17 mouse cellular contexts compared by ENCODE assay signal in genomic region chr17:11029348-11029747, GRCm38 (mm10).
DNase-seq lines count a peak whose midpoint lies in the region; ATAC-seq and TF ChIP-seq lines count a peak whose summit lies in the region.
"Had no signal": no experiment of that assay in that cellular context is flagged by ENCODE, and none has a peak within 500 bp of the region (broad histone marks: within the 10 kb centered on the region; RNA-seq: fewer than 3 reads in every experiment).

No protein-coding gene starts in this region.

- ATAC-seq in megakaryocyte progenitor cell, adult 5-6 weeks (replicated peaks; ENCODE audit: poor library complexity) = peak; percentile 48; the same call in 1 of the 2 replicates

- DNase-seq in cerebellum, postnatal 10 days = peak; percentile 22 to 23
- no peak for DNase-seq in cerebellum, postnatal 4 days (ENCODE audit: low spot score in 2 of 2)
- no peak for DNase-seq in layer of hippocampus, adult 2 months (ENCODE audit: low spot score in 2 of 2)
- DNase-seq in layer of hippocampus, postnatal 14 days (ENCODE audit: low spot score in 2 of 2) = no peak
- peak; percentile 59 for DNase-seq in ES-CJ7 (ENCODE audit: low read depth, low spot score)
- no peak for DNase-seq in testis, postnatal 10 days (ENCODE audit: low spot score)
- no peak for DNase-seq in gastrocnemius, postnatal 10 days
- DNase-seq: adrenal gland, postnatal 25 days; cerebellum, postnatal 14 days; heart, adult 11 months; kidney, adult 18-20 months; kidney, postnatal 25 days; layer of hippocampus, postnatal 36 days; lung, adult 2 months; retina, postnatal 1 day had no signal

- no peak overlapping the region for H3K4me3 ChIP-seq in layer of hippocampus, adult 2 months
- H3K4me3 ChIP-seq: hindbrain, embryonic 13.5 days had no signal

- TF ChIP-seq CTCF in layer of hippocampus, adult 2 months (conservative IDR thresholded peaks at IDR 0.05) = peak; percentile 50

- no peak overlapping the region for H3K27ac ChIP-seq in layer of hippocampus, adult 2 months
- H3K27ac ChIP-seq: hindbrain, embryonic 13.5 days had no signal

Comparison
In these comparisons a context has a peak if more than half of its experiments do, and no peak if none do; other contexts are left out.
1. DNase-seq: peak in cerebellum, postnatal 10 days (2 of 2) and ES-CJ7 (single experiment); none in cerebellum, postnatal 4 days (0 of 2), layer of hippocampus, adult 2 months (0 of 2), layer of hippocampus, postnatal 14 days (0 of 2), testis, postnatal 10 days (single experiment) and gastrocnemius, postnatal 10 days (single experiment).